Mouse (Mus musculus): ENCODE measurements around the gene Sertad4. TPM values are rescaled to one million over a fixed set of nuclear protein-coding genes. Genes with fewer than 3 reads are reported as not detected.

The Sertad4 gene
- total RNA-seq, 2 experiments from 2014 or later: 23.5 to 23.6 TPM

- DNase-seq (ENCODE audit: low spot score in 2 of 2): no peak
Observed at GRCm38 (mm10) chr1:192812290-192812689, 43.3 kb downstream of the Sertad4 start.

DNA sequence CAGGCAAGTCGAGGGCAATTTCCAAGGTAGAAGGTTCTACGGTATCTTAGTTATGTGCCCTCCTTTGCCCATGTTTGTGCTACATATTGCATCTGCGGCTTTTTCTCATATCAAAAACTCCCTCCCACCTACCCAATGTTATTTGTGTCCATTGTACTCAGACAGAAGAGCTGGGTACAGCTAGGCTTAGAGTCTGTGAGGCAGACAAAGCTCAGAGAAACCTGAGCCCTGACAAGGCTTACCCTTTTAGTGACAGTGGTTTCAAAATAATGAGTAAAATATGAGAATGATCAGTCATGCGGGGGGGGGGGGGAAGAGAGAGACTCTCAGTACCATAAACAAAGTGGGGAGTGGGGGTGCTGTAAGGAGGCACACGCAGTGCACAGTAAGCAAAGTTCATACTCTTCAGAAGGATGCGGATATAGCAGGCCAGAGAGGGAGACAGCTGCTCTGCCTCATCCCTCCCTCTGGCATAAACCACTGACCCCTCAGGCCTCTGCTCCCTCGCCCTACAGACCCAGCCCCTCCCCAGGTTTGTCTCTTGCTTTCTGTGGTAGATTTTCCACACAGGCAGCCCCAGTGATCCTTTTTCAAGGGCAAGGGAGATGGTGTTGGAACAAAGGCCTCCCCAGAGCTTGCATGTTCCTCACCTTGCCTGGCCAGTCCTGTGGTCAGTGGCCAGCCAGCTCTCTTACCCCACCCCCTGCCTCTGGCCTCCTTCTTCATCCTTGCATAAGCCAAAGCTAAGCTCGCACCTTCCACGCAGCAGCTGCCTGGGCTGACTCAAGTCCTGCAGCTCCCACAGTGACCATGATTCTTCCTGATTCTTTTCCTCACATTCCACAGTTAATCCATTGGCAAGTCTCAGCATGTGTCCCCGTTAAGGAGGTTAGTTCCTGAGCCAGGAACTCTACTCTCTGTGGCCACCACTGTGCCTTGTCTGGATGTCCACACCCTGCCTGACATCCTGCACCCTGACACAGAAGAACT is 49.1 kb downstream of the Sertad4 start:
- DNase-seq (ENCODE audit: low spot score in 2 of 2): no peak

DNA sequence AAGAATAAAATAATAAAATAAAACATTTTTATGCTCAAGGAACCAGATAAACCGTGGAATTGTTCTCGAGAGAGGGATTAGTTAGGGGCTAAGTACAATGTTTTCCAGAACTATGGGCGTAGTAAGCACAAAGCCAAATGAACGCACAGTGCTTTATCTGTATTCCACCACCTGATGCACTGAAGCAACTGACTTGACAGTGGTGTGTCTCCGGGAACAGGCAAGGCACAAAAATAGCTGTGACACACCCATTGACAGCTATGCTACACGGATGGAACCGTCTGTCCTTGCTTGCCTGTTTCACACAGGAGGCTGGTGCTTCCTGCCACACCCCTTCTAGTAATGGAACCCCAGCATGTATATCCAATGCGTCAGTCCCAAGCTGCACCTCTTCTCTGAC is 55.2 kb downstream of the Sertad4 start:
- DNase-seq (ENCODE audit: low spot score in 2 of 2): no peak

- DNase-seq (ENCODE audit: low spot score in 2 of 2): no peak
Observed at GRCm38 (mm10) chr1:192799165-192799991, 56.2 kb downstream of the Sertad4 start.

DNA sequence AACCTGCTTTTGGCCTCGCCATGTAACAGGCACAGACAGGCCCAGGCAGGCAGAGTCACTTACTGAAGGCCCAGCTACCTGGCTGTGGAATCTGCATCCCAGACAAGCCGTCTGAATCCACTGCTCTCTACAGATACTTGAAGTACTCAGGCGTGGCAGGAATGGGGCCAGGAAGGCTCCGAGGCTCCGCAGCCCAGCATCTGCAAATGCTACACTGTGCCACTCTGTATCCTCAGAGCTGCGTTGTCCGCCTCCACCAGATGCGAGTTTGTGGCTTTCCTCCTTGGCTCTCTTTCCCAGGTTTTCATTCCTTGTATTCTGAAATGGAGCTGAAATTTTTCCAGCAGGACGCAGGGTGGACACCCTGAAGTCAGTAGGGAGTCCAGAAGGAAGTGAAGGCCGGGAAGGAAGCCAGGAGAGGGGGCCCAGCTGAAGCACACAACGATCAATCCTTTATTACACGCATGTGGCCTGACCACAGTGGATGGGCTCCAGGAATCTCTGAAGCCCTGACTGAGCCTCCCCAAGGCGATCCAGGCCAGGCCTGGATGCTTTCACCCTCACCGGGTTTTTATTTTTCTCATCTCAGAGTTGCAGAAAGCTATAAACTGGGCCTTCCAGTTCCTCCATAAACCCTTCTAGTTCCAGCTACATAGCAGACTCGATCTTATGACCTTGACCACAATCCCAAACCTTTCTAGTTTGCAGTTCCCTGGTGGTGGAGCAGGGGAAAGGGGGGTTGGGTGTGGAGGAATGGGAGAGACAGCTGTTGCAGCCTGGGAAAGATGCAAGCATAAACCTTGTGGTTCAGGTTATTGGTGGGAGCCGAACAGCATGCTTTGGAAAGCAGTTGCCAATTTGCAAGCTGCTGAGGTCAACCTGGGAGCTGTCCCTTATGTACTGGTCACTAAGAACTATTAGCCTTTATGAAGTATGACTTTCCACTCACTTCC is 57.1 kb downstream of the Sertad4 start:
- no peak for DNase-seq (ENCODE audit: low spot score in 2 of 2)

GRCm38 (mm10) chr1:192797011-192797274 is 58.6 kb downstream of the Sertad4 start:
- DNase-seq (ENCODE audit: low spot score in 2 of 2): no peak

- DNase-seq (ENCODE audit: low spot score in 2 of 2): no peak
Observed at GRCm38 (mm10) chr1:192796201-192797010, 59.1 kb downstream of the Sertad4 start.

GRCm38 (mm10) chr1:192794957-192795745 is 60.4 kb downstream of the Sertad4 start:
- no peak for DNase-seq (ENCODE audit: low spot score in 2 of 2)

Other genes starting within 250 kb of the Sertad4 start
- 1 to 10 TPM; 1.2 to 2.3 TPM for gene Hhat, start 84.5 kb downstream of the Sertad4 start, total RNA-seq (2021)
- 10 to 100 TPM; 20.5 to 22.4 TPM for gene Syt14, start 180.0 kb upstream of the Sertad4 start, total RNA-seq (2021)